Mouse (Mus musculus) bone marrow macrophage, adult 2 months (primary cell): Measurements from ENCODE around the gene Rpl32. TPM values are rescaled to one million over a fixed set of nuclear protein-coding genes. Genes with fewer than 3 reads are reported as not detected.

Experiments used
- H3K27ac ChIP-seq: 2 replicates; pipeline ENCODE4 v1.5.1; 2012; ENCODE audit warnings: low read depth, low read length; ENCODE audit not compliant: insufficient read depth
- H3K4me1 ChIP-seq: 2 replicates; pipeline ENCODE4 v1.6.1; 2012; ENCODE audit warnings: low read length; ENCODE audit not compliant: control insufficient read depth, insufficient read depth
- H3K4me3 ChIP-seq: 2 replicates; pipeline ENCODE4 v1.5.1; 2012; ENCODE audit warnings: mild to moderate bottlenecking, low read length, moderate library complexity; ENCODE audit not compliant: insufficient read depth
- CTCF ChIP-seq: IDR thresholded peaks from 2 replicates; pipeline ENCODE4 v1.5.1; 2012; ENCODE audit warnings: low read depth, mild to moderate bottlenecking, low read length, moderate library complexity
- POLR2A ChIP-seq: IDR thresholded peaks from 2 replicates; pipeline ENCODE4 v1.6.1; 2012; ENCODE audit warnings: mild to moderate bottlenecking, low read depth, low read length, borderline replicate concordance
- polyA plus RNA-seq: library from polyadenylated mRNA; stranded (reverse); fragments of >200 nt; gene quantifications from 2 replicates; pipeline ENCODE4 v1.2.4, GENCODE M21; 2012; ENCODE audit not compliant: missing spikeins, insufficient read depth, insufficient read length

Gene Rpl32
- polyA plus RNA-seq, 1 experiment, result 2,339 TPM

DNA sequence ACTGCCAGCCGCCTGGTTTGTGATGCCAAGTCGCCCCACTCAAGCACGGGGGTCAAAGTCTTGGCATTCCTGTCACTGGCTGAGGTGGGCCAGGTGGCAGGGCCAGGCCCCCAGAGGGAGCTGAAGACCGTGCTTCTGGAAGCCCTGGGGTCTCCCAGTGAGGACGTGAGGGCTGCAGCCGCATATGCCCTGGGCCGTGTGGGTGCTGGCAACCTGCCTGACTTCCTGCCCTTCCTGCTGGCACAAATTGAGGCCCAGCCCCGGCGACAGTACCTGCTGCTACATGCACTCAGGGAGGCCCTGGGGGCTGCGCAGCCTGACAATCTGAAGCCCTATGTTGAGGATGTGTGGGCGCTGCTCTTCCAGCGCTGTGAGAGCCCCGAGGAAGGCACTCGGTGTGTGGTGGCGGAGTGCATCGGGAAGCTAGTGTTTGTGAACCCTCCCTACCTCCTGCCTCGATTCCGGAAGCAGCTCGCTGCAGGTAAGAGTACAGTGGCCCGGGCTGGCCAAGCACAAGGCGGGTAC is 15.8 kb downstream of the Rpl32 start:
- no peak overlapping the region for H3K27ac ChIP-seq
- TF ChIP-seq CTCF, result no peak
- no peak for TF ChIP-seq POLR2A
- H3K4me1 ChIP-seq, result peaks cover 9% of the 10 kb centered on the region
- H3K4me3 ChIP-seq, result no peak overlapping the region

DNA sequence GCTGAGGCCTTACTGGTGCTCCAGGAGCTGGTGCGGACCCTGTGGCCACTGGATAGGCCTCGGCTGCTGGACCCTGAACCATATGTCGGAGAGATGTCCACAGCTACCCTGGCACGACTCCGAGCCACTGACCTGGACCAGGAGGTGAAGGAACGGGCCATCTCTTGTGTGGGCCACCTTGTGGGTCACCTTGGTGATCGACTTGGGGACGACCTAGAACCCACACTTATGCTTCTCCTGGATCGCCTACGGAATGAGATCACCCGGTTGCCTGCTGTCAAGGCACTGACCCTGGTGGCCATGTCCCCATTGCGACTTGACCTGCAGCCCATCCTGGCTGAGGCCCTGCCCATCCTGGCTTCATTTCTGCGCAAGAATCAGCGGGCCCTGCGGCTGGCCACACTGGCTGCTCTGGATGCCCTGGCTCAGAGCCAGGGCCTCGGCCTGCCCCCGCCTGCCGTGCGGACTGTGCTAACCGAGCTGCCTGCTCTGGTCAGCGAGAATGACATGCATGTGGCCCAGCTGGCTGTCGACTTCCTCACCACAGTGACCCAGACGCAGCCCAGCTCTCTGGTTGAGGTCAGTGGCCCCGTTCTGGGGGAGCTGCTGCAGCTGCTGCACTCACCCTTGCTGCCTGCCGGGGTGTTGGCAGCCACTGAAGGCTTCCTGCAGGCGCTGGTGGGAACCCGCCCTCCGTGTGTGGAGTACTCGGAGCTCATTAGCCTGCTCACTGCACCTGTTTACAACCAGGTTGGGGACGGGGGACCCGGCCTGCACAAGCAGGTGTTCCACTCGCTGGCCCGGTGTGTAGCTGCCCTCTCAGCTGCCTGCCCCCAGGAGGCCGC is 16.5 kb downstream of the Rpl32 start:
- Histone ChIP-seq H3K27ac (no peak overlapping the region), H3K4me3 (no peak overlapping the region), H3K4me1 (peaks cover 9% of the 10 kb centered on the region)
- TF ChIP-seq POLR2A (no peak), CTCF (no peak)

DNA sequence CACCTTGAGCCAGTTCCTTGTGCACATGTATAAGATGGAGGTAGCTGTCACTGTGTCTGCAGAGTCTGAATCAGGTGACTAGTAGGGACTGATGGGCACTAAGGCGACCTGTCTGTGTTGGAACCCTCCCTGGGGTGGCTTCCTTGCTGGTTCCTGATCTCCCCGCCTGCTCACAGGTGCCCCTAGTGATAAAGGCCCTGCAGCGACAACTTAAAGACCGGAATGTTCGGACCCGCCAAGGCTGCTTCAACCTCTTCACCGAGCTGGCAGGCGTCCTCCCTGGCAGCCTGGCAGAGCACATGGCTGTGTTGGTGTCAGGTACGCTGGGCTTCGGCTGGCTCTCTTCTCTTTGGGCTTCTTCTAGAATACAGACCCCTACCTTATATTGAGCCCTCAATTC is 17.5 kb downstream of the Rpl32 start:
- H3K4me3 ChIP-seq, result no peak overlapping the region
- H3K27ac ChIP-seq, result no peak overlapping the region
- TF ChIP-seq CTCF (no peak), POLR2A (no peak)
- H3K4me1 ChIP-seq, result peaks cover 9% of the 10 kb centered on the region

DNA sequence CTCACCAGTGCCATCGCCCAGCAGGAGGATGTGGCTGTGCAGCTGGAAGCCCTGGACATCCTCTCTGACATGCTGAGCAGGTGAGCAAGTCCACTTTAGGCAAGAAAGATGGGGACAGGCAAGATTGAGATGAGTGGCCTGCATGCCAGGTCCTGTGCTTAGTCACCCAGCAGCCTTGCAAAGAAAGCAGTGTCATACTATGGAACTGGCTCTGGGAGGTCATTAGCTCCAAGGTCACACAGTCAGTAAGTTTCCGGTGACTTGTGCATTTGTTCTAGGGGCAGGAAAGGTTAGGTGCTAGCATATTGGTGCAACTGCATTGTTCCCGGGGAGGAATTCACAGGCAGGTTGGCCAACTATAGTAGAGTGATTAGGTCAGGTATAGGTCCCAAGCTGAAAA is 25.8 kb downstream of the Rpl32 start:
- H3K4me3 ChIP-seq, result no peak overlapping the region
- no peak overlapping the region for H3K27ac ChIP-seq
- H3K4me1 ChIP-seq, result no peaks in the 10 kb centered on the region
- TF ChIP-seq POLR2A, result no peak
- no peak for TF ChIP-seq CTCF

DNA sequence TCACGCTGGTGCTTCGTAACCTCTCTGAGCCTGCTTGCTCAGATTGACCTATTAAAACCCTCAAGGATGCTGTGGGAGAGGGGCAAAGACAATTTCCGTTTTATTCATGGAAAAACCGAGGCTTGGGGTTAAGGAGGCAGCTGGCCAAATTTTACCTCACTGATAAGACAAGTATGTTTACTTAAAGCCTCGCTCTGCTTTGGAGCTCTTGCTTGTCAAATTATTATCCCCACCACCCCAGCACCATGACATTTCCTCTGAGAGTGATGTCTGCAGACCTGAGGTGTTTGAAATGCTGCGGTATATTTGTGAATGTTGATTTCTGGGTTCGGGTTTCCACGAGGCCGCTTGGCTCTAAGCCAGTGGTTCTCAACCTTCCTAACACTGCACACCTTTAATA is 32.2 kb downstream of the Rpl32 start:
- Histone ChIP-seq H3K4me3 (no peak overlapping the region), H3K27ac (no peak overlapping the region), H3K4me1 (peaks cover 2% of the 10 kb centered on the region; the same call in 1 of the 2 replicates)
- TF ChIP-seq CTCF (no peak), POLR2A (no peak)

DNA sequence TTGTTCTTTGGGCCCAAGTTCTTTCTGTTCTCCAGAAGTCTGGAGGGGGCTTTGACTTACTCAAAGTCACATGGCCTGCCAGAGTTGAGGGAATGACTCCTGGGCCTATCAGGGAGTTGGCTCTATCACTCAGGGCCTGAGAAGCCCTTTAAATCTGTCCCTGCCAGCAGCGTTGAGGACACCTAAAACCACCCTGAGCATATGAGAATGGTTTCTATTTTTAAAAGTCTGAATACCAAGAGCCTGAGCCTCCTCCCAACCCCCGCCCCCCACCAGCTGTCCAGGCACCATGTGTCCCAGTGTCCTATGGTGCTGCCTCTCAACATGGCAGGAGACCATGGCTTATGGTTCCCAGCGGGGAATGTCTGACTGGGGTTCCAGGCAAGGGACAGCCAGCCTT is 32.7 kb downstream of the Rpl32 start:
- Histone ChIP-seq H3K4me1 (peaks cover 2% of the 10 kb centered on the region; the same call in 1 of the 2 replicates), H3K27ac (no peak overlapping the region), H3K4me3 (no peak overlapping the region)
- no peak for TF ChIP-seq POLR2A
- no peak for TF ChIP-seq CTCF

DNA sequence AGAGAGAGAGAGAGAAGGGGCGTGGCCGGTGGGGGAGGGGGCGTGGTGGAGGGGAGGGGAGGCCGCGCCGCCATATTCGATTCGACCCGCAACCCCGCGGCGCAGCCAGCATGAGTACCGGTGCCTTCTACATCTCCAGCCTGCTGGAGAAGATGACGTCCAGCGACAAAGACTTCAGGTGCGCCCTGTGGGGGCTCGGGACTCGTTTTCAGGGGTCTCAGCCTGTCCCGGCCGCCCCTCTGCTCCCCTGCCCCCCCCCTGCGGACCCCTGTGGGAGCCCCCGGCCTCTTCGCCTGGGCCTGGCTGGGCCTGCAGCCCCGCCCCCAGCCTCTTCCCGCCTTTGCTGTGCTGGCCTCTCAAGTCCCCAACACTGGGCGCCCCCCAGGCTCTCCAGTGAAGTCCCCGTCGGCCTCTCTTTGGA is 34.0 kb downstream of the Rpl32 start, which contains the start of gene Cand2:
Gene Cand2 (plus strand): TSS at position 38 of the 421 bp plus-strand sequence.
- H3K4me3 ChIP-seq, result peak within 1 kb of the TSS; percentile 60
- H3K4me1 ChIP-seq, result peaks cover 2% of the 10 kb centered on the region; the same call in 1 of the 2 replicates
- no peak within 1 kb of the TSS for H3K27ac ChIP-seq
- TF ChIP-seq CTCF (no peak), POLR2A (no peak)

DNA sequence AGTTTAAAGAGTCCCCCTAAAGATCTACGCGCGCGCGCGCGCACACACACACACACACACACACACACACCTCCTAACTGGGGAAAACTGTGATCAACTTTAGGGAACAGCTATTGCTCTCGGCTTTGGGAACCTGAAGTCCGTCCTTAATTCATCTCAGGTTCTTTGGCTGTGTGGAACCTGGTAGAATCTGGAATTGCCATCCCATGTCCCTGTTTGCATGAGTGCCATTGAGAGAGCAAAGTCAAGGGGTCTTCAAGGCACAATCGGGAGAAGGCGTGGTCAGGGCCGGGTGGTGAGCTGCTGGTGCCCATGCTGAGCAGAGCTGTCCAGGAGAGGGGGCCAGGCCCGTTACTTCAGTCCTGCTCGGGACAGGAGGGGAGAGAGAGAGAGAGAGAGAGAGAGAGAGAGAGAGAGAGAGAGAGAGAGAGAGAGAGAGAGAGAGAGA is 34.6 kb downstream of the Rpl32 start:
- Histone ChIP-seq H3K4me1 (peaks cover 2% of the 10 kb centered on the region; the same call in 1 of the 2 replicates), H3K4me3 (peak overlapping the region; percentile 60), H3K27ac (no peak overlapping the region)
- TF ChIP-seq POLR2A, result no peak
- TF ChIP-seq CTCF, result no peak

DNA sequence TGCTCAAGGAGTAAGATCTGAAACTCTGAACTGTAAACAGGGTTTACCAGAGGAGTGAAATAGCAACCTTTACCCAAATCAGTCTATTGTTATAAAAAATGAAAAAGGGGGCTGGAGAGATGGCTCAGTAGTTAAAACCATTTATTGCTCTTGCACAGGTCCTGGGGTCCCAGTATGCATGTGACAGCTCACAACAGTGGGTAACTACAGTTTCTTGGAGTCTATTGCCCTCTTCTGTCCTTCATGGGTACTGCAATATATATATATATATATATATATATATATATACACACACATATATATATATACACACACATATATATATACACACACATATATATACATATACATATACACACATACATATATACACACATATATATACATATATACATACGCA is 35.9 kb downstream of the Rpl32 start:
- Histone ChIP-seq H3K27ac (no peak overlapping the region), H3K4me1 (peaks cover 6% of the 10 kb centered on the region), H3K4me3 (no peak overlapping the region)
- no peak for TF ChIP-seq POLR2A
- no peak for TF ChIP-seq CTCF

DNA sequence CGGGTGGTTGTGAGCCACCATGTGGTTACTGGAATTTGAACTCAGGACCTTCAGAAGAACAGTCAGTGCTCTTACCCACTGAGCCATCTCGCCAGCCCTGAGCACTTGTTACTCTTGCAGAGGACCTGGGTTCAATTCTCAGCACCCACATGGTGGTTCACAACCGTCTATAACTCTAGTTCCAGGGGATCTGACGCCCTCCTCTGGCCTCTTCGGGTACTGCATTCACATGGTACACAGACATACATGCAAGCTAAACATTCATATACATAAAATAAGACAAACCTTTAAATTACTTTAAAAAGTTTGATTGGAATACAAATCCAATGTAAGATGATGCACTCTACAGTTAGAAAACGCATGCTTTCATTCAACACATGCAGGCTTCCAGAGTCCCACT is 36.3 kb downstream of the Rpl32 start:
- TF ChIP-seq CTCF (no peak), POLR2A (no peak)

More for the DNA sequence above, 36.3 kb downstream of the Rpl32 start:
- Histone ChIP-seq H3K4me3 (no peak overlapping the region), H3K27ac (no peak overlapping the region), H3K4me1 (peaks cover 10% of the 10 kb centered on the region)
